Mouse (Mus musculus) c-Kit-positive CD71-positive TER-119-negative erythroid progenitor cells, embryonic 14.5 days (primary cell): ENCODE measurements around the gene Ndufs4.
"Not testable (repeated sequence)": the region's sequence is repeated elsewhere in the genome, so short reads cannot be mapped to it uniquely, and the experiment has no call there.

Experiments used
- DNase-seq: peaks from one replicate; pipeline ENCODE4 v3.0.0-alpha.2; 2013; ENCODE audit warnings: low read depth

Gene Ndufs4

GRCm38 (mm10) chr13:114319835-114320389, 68.1 kb downstream of the Ndufs4 start:
- no peak for DNase-seq

DNA sequence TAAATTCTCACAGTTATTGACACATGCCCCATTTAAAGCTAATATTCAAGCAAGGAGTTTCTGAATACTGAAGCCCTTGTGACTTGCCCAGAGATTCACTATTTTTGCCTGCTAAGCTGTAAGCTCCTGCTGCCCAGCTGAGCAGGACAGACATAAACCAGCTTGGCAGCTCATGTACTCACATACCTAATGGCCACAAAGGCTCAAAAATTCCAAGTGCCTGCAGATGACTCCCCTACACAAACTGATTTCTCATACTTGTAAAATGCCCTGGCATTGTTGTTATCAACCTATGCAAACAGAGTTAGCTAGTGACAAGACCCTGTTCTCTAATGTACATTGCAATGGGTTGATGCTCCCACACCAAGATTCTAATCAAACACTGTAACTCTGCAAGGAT, 68.9 kb downstream of the Ndufs4 start:
- no peak for DNase-seq

- DNase-seq: peak; percentile 16
Observed at GRCm38 (mm10) chr13:114315374-114315773, 72.7 kb downstream of the Ndufs4 start.

- DNase-seq: no peak
Observed at GRCm38 (mm10) chr13:114314953-114315352, 73.1 kb downstream of the Ndufs4 start.

DNA sequence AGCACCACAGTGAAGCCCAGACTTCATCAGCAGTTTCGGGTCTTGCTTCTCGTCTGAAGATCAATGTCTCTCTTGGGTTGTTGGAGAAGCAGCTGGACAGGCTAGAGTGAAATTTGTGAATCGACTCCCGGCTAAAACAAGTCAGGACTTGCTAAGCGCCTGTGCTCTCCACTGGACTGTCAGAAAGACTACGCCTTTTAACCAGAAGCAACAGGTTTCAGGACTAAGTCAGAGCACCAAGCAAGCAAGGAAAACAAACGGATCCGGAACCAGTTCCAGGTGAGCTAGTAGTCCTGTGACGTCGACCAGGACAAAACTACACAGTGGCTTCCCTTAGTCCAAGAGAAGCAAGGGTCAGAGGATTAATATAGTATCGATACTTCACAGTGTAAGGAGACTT, 77.5 kb downstream of the Ndufs4 start:
- DNase-seq: no peak

DNA sequence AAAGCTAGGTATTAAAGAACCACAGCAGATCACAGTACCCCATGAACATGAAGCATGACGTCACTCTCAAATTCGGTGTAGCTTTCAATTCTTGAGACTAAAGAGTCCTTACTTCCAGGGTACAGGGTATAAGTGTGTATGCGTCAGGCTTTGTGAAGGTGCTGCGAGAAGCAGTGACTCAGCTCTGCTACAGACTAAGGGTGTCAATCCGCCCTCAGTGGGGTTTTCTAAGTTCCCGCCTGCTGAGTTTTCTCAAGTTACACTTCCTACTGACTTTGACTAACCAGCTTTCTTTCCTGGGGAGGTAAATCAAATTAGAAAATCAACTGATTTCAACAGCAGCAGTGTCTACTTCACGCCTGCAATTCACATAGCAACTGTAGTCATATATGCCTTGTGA, 83.4 kb downstream of the Ndufs4 start:
- DNase-seq: no peak

DNA sequence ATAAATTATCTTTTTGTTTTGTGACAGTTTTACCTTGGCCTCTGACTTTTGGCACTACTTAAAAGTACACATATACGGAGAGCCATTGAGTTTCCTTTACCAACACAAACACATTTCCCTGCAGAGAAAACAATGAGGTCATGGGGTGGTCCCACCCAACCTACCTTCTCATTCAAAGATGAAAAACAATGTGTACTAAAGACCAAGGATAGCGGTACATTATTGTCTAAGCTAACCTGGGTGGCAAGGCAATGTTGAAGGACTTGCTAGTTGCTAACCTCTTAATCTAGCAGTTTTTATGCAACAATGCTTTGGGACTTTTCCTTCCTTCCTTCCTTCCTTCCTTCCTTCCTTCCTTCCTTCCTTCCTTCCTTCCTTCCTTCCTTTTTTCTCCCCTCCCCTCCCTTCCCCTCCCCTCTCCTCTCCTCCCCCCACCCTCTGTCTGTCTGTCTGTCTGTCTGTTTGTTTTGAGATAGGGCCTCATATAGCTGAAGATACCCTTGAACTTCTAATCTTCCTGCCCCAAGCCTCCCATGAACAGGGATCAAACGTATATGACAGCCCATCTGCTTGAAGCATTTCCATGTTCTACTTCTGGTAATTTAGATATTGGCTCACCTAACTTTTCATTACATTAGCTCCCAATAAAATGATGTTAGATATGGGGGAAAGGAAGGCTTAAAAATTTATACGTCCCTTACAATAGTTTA, 84.4 kb downstream of the Ndufs4 start:
- DNase-seq: no peak

GRCm38 (mm10) chr13:114297761-114298160, 90.3 kb downstream of the Ndufs4 start:
- DNase-seq: no peak

GRCm38 (mm10) chr13:114296556-114296955, 91.5 kb downstream of the Ndufs4 start:
- no peak for DNase-seq

GRCm38 (mm10) chr13:114289411-114289810, 98.6 kb downstream of the Ndufs4 start:
- DNase-seq: no peak

GRCm38 (mm10) chr13:114288511-114288910, 99.5 kb downstream of the Ndufs4 start:
- DNase-seq: no peak

- not testable (repeated sequence) for DNase-seq
Observed at GRCm38 (mm10) chr13:114278690-114279089, 109.4 kb downstream of the Ndufs4 start.

GRCm38 (mm10) chr13:114277277-114277676, 110.8 kb downstream of the Ndufs4 start:
- DNase-seq: no peak

- DNase-seq: no peak
Observed at GRCm38 (mm10) chr13:114271410-114272105, 116.5 kb downstream of the Ndufs4 start.

DNA sequence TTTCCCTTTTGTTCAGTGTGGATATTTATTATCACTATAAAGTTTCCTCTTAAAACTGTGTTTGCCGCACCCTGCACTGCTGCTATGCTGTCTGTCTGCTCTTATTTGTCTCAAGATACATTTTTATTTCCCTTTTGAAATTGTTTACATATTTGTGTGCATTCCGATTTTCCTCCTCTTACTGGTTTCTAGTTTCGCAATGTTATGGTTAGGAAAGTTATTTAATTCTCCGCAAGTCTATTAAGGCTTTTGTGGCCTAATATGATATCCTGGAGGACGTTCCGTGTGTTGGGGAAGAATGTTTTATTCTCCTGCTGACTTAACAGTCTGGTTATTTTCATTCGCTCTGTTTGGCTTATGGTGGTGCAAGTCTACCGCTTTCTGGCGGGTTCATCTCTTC, 120.3 kb downstream of the Ndufs4 start:
- DNase-seq: no peak

DNA sequence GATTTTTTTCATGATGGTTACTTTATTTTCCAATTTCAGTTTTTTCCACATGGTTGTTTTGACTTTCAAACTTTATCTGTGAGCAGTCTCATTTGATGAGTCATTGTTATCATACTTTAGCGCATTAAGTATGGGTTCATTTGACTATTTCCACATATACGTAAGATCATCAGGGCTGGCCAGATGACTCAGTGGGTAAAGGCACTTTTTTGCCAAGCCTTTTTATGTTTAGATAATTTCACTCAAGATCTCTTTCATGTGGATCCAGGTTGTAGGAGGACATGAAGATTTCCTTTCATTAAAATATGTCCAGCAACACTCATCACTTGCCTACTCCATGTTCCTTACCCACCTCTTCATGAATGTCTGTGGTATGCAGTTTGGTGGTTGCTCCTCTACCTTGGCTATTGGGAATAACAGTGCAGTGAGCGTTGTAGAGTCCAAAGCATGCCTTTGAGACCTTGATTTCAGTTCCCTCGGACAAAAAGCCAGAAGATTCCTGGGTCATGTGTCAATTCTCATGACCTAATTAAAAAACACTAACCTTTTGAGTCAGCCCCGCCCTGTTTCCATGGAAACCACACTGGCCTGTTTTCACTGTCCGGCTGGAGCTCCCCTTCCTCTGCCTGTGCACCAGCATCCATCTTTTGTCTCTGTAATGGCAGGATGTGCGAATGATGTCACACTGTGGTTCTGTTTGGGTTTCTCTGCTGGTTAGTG, 127.4 kb downstream of the Ndufs4 start:
- no peak for DNase-seq

- DNase-seq: no peak
Observed at GRCm38 (mm10) chr13:114254697-114255096, 133.4 kb downstream of the Ndufs4 start.
